Mouse (Mus musculus): ENCODE measurements around the gene Wdr72. TPM values are rescaled to one million over a fixed set of nuclear protein-coding genes. Genes with fewer than 3 reads are reported as not detected.

Gene Wdr72
- polyA plus RNA-seq, 1 experiment = 0.16 TPM

DNA sequence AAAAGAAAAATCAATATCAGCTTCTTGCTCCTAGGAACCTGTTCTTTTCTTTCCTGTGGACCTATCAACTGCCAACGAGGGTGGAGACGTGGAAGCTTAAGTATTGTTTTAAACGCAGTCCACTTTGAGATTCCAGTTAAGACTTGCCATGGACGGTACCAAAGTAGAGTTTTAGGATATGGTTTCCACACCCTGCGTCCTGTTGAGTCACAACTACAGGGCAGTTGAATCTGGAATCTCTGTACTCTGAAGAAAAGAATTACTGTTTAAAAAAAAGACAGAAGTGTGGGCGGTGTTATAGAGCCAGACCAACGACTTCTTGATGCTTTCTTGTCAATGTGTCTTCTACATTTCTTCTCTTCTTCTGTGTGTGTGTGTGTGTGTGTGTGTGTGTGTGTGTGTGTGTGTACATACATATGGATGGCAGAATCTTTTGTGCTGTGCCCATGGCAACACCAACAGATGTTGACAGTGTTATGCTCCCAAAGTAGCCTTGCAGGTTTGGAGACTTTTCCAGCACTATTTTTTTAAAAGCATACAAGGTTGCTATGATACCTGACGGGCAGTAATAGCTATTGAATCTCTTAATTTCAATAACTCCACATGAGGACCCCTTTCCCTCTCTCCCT is 77.4 kb downstream of the Wdr72 start:
- H3K36me3 ChIP-seq (ENCODE audit: control insufficient read depth, insufficient read depth, low read length) = no peaks in the 10 kb centered on the region
- no peak for DNase-seq
- no peaks in the 10 kb centered on the region for H3K4me1 ChIP-seq (replicated peaks; ENCODE audit: control insufficient read depth, insufficient read depth, low read length)
- no peak overlapping the region for H3K27ac ChIP-seq (ENCODE audit: control insufficient read depth, insufficient read depth, low read length)
- H3K27me3 ChIP-seq (ENCODE audit: control insufficient read depth, insufficient read depth, low read length) = no peaks in the 10 kb centered on the region
- 86% methylated on average over 8 of the region's 8 CpGs for WGBS
- TF ChIP-seq POLR2A (IDR thresholded peaks at IDR 0.05; ENCODE audit: control insufficient read depth, extremely low read depth, insufficient read depth, low read length, poor library complexity) (no peak), CTCF (IDR thresholded peaks at IDR 0.05; ENCODE audit: borderline replicate concordance, control insufficient read depth, extremely low read depth, insufficient read depth, low read length, poor library complexity) (no peak)
- H3K4me3 ChIP-seq (ENCODE audit: control insufficient read depth, insufficient read depth, low read length) = no peak overlapping the region

DNA sequence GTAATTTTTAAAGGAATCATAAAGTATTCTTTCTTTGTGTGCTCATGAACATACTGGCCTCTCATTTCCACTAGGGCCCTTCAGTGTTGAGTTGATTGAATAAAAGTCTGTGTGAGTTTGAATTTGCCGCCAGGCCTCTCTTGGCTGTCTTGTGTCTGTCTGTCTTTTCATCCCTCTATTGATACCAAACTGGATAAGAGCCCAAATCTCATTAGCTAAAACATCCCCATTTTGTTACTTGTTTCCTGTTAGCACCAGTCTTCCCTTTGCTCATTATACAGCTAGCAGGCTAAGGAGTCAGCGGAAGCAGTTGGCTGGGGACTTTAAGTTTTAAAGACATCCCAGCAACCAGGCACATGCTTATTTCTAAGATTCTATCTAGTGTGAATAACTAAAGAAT is 84.7 kb downstream of the Wdr72 start:
- H3K36me3 ChIP-seq (ENCODE audit: control insufficient read depth, insufficient read depth, low read length) = no peaks in the 10 kb centered on the region
- H3K27me3 ChIP-seq (ENCODE audit: control insufficient read depth, insufficient read depth, low read length) = no peaks in the 10 kb centered on the region
- H3K4me1 ChIP-seq (replicated peaks; ENCODE audit: control insufficient read depth, insufficient read depth, low read length) = no peaks in the 10 kb centered on the region
- H3K4me3 ChIP-seq (ENCODE audit: control insufficient read depth, insufficient read depth, low read length) = no peak overlapping the region
- 93% methylated on average over 2 of the region's 2 CpGs for WGBS
- TF ChIP-seq CTCF (IDR thresholded peaks at IDR 0.05; ENCODE audit: borderline replicate concordance, control insufficient read depth, extremely low read depth, insufficient read depth, low read length, poor library complexity) (no peak), POLR2A (IDR thresholded peaks at IDR 0.05; ENCODE audit: control insufficient read depth, extremely low read depth, insufficient read depth, low read length, poor library complexity) (no peak)
- no peak for DNase-seq
- no peak overlapping the region for H3K27ac ChIP-seq (ENCODE audit: control insufficient read depth, insufficient read depth, low read length)

DNA sequence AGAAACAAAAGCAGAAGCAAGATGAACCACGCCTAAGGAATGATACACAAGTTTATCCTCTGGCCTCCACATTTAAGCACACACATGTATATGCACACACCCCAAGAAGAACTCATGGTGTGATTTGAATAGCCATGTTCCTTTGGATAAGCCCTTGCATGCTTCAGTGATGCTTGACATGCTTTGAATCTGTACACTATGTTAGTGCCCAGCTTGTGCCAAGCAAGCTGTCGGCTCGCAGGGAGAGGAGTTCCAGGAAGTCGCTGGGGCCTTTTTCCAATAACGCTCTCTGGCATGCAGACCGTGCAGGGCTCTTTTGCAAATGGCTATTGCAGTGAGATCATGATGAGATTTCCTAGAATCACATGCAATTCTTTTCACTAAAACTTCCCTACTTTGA is 118.1 kb downstream of the Wdr72 start:
- TF ChIP-seq POLR2A (IDR thresholded peaks at IDR 0.05; ENCODE audit: control insufficient read depth, extremely low read depth, insufficient read depth, low read length, poor library complexity) (no peak), CTCF (IDR thresholded peaks at IDR 0.05; ENCODE audit: borderline replicate concordance, control insufficient read depth, extremely low read depth, insufficient read depth, low read length, poor library complexity) (no peak)
- H3K4me3 ChIP-seq (ENCODE audit: control insufficient read depth, insufficient read depth, low read length) = no peak overlapping the region
- DNase-seq = no peak
- no peaks in the 10 kb centered on the region for H3K27me3 ChIP-seq (ENCODE audit: control insufficient read depth, insufficient read depth, low read length)
- no peaks in the 10 kb centered on the region for H3K36me3 ChIP-seq (ENCODE audit: control insufficient read depth, insufficient read depth, low read length)
- 86% methylated on average over 6 of the region's 6 CpGs for WGBS
- H3K27ac ChIP-seq (ENCODE audit: control insufficient read depth, insufficient read depth, low read length) = no peak overlapping the region
- no peaks in the 10 kb centered on the region for H3K4me1 ChIP-seq (replicated peaks; ENCODE audit: control insufficient read depth, insufficient read depth, low read length)

DNA sequence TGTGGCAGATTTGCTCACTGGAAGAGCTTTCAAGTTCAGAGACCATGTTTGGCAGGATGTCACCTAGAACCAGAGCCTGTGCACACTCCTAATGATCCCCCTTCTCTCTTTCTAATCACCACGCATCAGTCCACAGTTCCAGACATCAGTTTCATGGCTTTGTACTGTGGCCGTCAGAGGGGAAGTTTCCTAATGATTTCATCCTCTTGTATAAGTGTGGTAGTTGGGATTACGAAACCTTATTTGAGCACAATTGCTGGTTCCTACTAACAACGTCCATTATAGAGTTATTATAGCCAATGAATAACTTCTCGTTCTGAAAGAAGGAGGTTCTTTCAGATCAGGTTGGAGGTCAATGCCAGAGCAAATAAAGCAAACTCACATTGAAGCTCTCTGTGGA is 131.1 kb downstream of the Wdr72 start:
- Histone ChIP-seq H3K4me1 (replicated peaks; ENCODE audit: control insufficient read depth, insufficient read depth, low read length) (no peaks in the 10 kb centered on the region), H3K36me3 (ENCODE audit: control insufficient read depth, insufficient read depth, low read length) (no peaks in the 10 kb centered on the region), H3K4me3 (ENCODE audit: control insufficient read depth, insufficient read depth, low read length) (no peak overlapping the region), H3K27ac (ENCODE audit: control insufficient read depth, insufficient read depth, low read length) (no peak overlapping the region), H3K27me3 (ENCODE audit: control insufficient read depth, insufficient read depth, low read length) (no peaks in the 10 kb centered on the region)
- no peak for DNase-seq
- TF ChIP-seq CTCF (IDR thresholded peaks at IDR 0.05; ENCODE audit: borderline replicate concordance, control insufficient read depth, extremely low read depth, insufficient read depth, low read length, poor library complexity) = no peak
- TF ChIP-seq POLR2A (IDR thresholded peaks at IDR 0.05; ENCODE audit: control insufficient read depth, extremely low read depth, insufficient read depth, low read length, poor library complexity) = no peak
- WGBS = 73% methylated on average over 5 of the region's 5 CpGs

DNA sequence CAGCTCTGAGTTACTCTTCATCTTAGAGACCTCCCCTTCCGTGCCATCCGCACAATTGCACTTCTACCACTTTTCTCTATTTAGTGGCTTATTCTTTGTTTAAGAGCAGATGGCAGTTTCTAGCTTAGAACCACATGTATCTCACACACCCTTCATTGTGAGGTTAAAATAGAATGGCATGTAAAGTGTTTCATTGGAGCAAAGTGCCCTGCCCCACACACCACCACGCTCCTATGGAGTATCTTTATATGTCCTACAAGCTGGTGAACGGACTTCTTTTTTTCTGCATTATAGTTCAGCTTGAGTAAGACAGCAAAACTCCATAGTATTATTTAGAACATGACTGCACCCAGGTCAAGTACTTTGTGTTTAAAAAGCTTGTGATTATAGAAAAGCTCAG is 137.9 kb downstream of the Wdr72 start:
- Histone ChIP-seq H3K36me3 (ENCODE audit: control insufficient read depth, insufficient read depth, low read length) (no peaks in the 10 kb centered on the region), H3K27me3 (ENCODE audit: control insufficient read depth, insufficient read depth, low read length) (no peaks in the 10 kb centered on the region), H3K27ac (ENCODE audit: control insufficient read depth, insufficient read depth, low read length) (no peak overlapping the region), H3K4me3 (ENCODE audit: control insufficient read depth, insufficient read depth, low read length) (no peak overlapping the region), H3K4me1 (replicated peaks; ENCODE audit: control insufficient read depth, insufficient read depth, low read length) (no peaks in the 10 kb centered on the region)
- DNase-seq = no peak
- TF ChIP-seq CTCF (IDR thresholded peaks at IDR 0.05; ENCODE audit: borderline replicate concordance, control insufficient read depth, extremely low read depth, insufficient read depth, low read length, poor library complexity) = no peak
- TF ChIP-seq POLR2A (IDR thresholded peaks at IDR 0.05; ENCODE audit: control insufficient read depth, extremely low read depth, insufficient read depth, low read length, poor library complexity) = no peak
- WGBS = 88% methylated on average over 4 of the region's 4 CpGs

DNA sequence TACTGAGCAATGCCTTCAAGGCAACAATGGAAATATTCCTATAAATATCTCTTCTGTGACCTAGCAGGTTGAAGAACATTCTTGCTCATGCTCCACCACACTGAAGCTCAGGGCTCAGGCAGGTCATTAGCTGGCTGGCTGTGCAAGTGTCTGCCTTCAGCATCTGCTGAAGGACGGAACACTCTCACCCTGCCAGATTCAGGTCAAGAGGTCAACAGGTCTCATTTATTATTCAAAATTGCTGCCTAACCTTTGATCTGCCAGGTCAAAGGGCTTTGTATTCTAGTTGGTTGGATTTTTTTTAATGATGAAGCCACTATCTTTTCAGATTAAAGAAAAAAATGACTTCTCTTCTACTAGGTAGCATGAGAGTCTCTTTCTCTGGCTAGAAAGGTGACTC is 139.3 kb downstream of the Wdr72 start:
- H3K27me3 ChIP-seq (ENCODE audit: control insufficient read depth, insufficient read depth, low read length) = no peaks in the 10 kb centered on the region
- TF ChIP-seq POLR2A (IDR thresholded peaks at IDR 0.05; ENCODE audit: control insufficient read depth, extremely low read depth, insufficient read depth, low read length, poor library complexity) = no peak
- no peak for TF ChIP-seq CTCF (IDR thresholded peaks at IDR 0.05; ENCODE audit: borderline replicate concordance, control insufficient read depth, extremely low read depth, insufficient read depth, low read length, poor library complexity)
- DNase-seq = no peak

DNA sequence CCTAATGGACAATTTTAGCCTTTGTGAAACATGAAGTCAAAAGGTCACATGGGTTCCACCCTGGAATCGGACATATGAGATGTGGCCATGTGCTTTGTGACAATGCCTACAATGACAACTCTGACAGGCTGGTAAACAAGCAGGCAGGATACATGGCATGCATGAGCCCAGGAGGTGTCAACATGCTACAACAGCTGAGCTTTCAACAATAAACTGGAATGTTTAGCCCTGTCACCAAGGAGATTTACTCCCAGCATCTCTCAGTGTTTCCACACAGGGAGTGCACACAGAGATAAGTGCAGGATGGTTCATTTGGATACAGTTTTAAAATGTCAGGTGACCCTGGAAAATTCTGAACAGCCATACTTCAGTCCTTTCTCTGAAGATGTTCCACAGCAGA is 140.4 kb downstream of the Wdr72 start:
- H3K36me3 ChIP-seq (ENCODE audit: control insufficient read depth, insufficient read depth, low read length) = no peaks in the 10 kb centered on the region
- TF ChIP-seq CTCF (IDR thresholded peaks at IDR 0.05; ENCODE audit: borderline replicate concordance, control insufficient read depth, extremely low read depth, insufficient read depth, low read length, poor library complexity) (no peak), POLR2A (IDR thresholded peaks at IDR 0.05; ENCODE audit: control insufficient read depth, extremely low read depth, insufficient read depth, low read length, poor library complexity) (no peak)
- no peak overlapping the region for H3K27ac ChIP-seq (ENCODE audit: control insufficient read depth, insufficient read depth, low read length)
- 93% methylated on average over 1 of the region's 1 CpGs for WGBS
- H3K27me3 ChIP-seq (ENCODE audit: control insufficient read depth, insufficient read depth, low read length) = no peaks in the 10 kb centered on the region
- no peaks in the 10 kb centered on the region for H3K4me1 ChIP-seq (replicated peaks; ENCODE audit: control insufficient read depth, insufficient read depth, low read length)
- H3K4me3 ChIP-seq (ENCODE audit: control insufficient read depth, insufficient read depth, low read length) = no peak overlapping the region
- no peak for DNase-seq

More for the DNA sequence above, 139.3 kb downstream of the Wdr72 start:
- no peaks in the 10 kb centered on the region for H3K36me3 ChIP-seq (ENCODE audit: control insufficient read depth, insufficient read depth, low read length)
- no peaks in the 10 kb centered on the region for H3K4me1 ChIP-seq (replicated peaks; ENCODE audit: control insufficient read depth, insufficient read depth, low read length)
- H3K4me3 ChIP-seq (ENCODE audit: control insufficient read depth, insufficient read depth, low read length) = no peak overlapping the region
- WGBS = 82% methylated on average over 1 of the region's 1 CpGs
- no peak overlapping the region for H3K27ac ChIP-seq (ENCODE audit: control insufficient read depth, insufficient read depth, low read length)
